Mouse (Mus musculus): ENCODE results near the gene Ifrd2.

The Ifrd2 gene

DNA sequence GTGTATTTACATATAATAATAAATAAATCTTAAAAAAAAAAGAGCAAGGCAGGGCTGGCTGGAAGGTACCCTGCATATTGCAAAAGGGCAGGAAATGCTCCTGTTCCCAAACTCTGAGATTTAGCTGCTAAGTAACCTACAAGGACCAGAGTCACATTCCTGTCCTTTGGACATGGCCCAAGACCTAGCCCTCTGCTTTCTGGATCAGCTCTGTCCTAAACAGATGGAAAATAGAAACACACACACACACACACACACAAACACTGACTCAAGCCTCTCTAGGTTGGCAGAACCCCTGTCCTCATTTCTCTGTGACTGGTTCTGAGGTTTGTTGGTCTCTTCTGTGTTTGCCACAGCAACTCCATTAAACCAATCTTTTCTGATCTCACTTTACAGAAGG, 33.5 kb downstream of the Ifrd2 start:
- DNase-seq (ENCODE audit: low spot score), result no peak

DNA sequence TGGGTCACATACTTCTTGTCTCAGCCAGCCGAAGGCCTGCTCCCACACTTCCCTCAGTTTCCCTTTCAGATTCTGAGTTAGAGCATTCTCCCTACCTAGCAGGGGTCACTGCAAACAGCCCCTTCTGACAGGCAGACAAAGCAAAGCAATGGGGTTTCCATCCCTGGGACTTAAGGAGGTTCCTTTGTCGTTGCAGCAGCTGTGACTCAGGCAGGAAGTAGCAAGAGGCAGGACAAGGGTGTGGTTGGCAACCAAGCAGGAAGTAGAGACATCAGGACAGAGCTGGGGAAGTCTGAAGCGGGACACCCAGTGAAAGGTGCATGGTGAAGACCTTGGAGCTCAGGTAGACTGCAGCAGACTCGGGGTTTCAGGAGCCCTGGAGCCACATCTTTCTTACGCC, 37.1 kb downstream of the Ifrd2 start:
- no peak for DNase-seq (ENCODE audit: low spot score)

DNA sequence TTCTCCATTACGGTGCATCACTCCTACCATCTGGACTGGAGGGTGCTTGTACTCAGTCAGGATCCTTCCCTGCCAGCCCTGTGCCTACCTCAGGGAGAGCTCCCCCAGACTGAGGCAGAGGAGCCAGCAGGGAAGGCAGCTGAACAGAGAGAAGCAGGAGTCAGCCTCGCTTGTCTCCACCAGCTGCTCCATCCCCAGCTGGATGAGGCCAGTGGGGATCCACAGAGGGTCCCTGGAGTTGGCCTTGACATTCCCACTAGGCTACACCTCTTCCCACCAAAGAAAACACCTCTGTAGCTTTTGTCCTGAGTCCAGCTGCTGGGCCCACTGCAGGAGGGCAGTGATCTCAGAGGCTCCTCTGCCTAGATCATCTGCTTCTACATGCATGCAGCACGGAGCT, 37.5 kb downstream of the Ifrd2 start:
- DNase-seq (ENCODE audit: low spot score), result no peak

DNA sequence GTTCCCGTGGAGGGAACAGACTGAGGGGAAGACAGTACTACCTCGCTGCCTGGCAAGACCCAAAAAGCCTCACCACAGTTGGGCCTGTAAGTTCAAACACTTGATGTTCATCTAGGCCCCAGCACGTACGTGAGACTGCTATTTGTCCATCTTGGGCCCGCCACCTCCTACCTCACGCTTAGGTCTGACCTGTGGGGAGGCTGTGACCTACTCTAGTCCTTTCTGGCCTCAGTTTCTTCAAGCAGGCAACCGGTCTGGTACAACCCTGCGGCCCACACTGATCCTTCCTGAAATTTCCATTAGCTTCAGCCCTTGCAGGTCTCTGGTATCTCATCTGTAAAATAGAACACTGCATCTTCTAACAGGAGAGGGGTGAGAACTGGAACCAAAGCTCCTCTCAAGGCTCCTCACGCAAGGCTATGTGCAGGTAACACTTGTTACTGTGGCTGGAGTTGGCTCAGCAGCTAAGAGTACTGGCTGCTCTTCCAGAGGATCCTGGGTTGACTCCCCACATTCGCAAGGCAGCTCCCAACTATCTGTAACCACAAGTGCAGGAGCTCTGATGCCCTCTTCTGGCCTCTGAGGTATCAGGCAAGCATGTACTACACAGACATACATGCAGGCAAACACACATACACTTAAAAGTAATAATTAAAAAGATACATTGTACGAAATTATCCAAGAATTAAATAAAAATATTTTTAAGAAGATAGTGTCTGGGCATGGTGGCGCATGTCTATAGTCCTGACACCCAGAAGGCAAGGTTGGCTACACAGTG, 38.1 kb downstream of the Ifrd2 start:
- no peak for DNase-seq (ENCODE audit: low spot score)

DNA sequence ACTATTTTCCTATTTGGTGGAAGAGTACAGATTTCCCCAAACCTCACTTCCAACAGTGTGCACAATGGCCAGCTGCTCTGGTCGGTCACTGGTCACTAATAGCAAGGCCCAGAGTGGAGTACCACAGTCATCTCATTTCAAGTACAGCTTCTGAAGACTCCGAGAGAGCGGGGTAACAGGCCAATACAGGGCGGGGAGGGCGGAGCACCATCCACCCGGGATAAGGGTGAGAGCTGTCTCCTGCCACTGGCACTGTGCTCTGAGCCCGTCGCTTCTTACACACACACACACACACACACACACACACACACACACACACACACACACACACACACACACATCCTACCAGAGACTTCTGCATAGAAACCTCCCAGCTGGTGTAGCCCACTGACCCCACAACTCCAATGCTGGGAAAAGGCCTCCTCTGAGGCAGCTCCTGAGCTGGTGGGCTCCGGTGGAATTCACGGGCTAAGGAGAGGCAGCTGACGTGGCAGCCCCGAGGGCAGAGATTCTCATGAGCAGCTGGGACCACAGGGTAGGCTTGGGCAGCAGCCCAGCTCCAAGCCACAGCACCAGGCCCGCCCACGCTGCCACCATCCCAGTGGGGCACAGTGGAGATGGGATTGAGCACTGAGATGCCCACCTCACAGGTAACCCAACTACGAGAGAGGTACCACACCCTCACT, 38.9 kb downstream of the Ifrd2 start:
- no peak for DNase-seq (ENCODE audit: low spot score)

DNA sequence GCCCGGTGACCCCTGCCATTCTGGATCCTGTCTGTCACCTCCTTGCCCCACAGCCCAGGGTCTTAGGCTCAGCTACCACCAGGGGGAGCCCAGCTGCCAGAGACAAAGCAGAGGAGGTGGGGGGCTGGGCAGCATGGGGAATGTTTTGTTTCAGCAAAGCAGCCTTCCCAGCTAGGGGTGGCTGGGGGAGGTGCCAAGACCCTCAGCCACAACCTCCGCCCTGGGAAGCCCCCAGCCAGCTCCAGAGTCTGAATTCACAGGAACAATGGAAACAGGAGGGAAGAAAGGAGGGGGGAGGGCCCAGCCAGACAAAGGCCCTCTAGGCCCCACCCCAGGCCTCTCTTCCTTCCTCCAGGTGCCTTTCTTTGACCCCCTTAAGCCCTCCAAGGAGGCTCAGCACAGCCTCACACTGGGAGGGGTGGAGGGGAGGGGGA, 39.4 kb downstream of the Ifrd2 start:
- no peak for DNase-seq (ENCODE audit: low spot score)

DNA sequence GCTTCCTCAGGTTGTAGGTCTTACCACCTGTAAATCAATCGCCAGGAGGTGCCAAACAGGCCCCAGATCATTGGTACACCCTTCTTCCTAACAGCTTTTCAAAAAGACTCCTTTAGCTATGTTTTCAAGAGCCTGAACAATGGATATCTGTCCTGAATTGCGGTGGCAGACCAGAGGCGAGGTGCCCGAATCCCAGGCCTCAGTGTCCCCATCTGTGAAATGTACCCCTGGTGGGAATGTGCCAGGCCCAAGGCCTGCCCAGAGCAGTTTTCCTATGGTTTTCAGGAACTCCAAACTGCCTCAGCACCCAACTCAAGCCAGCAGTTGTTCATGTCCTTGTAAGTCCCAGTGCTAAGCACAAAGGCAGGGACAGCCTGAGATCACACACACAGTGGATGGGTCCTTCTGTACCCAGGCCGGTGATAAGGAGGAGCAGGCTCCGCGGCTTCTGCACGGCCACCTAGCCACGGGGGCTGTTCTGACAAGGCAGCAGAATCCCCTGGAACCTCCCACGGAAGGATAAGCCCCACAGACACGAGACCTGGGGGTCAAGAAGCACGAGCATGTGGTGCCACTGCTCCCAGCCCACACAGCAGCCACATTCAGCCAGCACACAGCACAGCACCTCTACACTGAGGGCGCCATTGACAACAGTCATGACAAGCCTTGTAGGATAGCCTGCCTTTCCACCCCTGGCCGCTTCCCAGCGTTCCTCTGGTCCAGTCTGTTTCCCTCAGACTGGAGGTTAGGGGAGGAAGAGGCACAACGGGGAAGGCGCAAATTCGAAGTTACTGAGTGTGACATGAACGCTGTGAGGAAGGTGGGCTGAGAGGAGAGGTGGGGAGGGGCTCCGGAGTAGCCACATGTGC, 40.2 kb downstream of the Ifrd2 start:
- DNase-seq (ENCODE audit: low spot score), result no peak

DNA sequence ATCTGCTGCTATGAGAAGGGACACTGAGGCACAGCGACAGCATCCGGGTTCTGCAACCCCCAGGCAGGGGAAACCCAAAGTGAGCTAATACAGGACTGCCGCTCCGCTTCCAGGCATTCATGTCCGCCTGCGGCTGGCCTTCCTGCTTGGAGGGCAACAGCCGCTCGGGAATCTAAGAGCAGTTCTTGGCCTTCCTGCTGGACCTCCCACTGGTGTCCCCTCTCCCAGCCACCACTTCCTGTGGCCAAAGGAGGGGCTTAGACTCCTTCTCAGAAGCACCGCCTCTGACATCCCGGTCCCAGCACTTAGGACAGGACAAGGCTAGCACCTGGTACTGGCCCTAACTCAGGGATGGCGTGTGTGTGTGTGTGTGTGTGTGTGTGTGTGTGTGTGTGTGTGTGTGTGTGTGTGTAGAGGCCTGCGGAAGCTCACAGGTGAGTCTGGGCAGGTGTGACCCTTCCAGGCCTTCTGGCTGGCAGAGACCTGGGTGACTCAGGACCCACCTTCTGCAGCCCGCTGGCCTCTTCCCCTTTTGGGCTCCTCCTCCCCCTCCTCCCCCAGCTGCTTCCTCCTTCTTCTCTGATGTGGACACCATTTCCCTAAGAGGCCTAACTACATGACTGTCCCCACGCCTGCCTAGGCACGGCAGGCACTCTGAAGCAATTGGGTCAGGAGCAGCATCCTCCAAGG, 41.4 kb downstream of the Ifrd2 start:
- no peak for DNase-seq (ENCODE audit: low spot score)

DNA sequence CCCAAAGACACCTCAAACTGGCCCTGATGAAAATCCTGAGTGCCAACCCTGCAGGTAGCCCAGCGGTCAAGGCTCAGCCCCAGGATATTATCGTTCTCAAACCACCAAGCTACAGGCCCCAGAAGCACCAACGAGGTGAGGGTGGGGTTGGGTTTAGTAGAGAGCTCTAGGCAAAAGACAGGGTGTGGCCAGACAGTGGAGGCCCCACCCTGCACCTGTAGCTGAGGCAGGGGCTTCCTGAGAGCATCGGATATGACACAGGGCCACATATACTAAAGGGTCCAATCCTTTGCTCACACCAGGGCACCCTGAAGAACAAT, 41.9 kb downstream of the Ifrd2 start:
- DNase-seq (ENCODE audit: low spot score), result no peak

DNA sequence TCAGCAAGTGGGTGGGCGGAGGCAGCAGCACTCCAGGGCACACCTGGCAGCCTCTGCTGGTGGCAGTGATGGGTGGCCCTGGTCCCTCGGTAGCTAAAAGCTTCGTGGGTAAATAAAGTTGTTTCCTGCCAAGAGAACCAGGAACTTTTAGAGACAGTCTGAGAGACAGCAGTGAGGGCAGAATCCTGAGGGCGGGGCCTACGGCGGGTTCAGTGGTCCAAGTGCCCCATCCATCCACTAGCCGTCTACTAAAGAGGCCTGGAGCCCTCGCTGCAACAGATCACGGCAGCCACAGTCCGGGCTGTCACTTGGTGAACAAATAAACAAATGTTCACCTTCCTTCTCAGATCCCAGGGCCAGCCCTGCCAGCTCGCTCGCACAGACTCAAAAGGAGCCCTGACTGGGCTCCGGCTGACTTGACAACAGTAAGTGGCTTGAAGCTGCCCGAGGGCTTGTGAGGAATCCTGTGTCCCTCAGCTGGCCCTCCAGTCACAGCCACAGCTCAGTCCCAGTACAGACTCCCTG, 42.5 kb downstream of the Ifrd2 start:
- no peak for DNase-seq (ENCODE audit: low spot score)

DNA sequence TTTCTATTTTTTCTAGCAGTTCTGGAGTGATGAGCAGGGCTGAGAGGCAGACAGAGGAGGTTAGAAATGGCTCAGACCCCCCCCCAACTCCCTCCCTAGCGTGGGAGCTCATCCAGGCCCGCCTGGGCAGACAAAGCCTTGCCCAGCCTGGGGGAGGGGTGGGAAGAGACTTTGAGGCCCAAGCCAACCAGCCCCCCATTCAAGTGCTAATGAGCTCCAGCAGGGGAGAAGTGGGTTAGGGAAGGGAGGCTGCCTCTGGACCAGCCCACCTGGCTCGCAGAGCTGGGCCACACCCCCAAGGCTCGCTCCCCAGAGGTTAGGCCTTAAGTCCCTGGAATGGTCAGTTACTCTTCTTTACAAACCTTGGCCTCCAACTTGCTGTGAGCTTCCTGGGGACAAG, 43.1 kb downstream of the Ifrd2 start:
- no peak for DNase-seq (ENCODE audit: low spot score)

DNA sequence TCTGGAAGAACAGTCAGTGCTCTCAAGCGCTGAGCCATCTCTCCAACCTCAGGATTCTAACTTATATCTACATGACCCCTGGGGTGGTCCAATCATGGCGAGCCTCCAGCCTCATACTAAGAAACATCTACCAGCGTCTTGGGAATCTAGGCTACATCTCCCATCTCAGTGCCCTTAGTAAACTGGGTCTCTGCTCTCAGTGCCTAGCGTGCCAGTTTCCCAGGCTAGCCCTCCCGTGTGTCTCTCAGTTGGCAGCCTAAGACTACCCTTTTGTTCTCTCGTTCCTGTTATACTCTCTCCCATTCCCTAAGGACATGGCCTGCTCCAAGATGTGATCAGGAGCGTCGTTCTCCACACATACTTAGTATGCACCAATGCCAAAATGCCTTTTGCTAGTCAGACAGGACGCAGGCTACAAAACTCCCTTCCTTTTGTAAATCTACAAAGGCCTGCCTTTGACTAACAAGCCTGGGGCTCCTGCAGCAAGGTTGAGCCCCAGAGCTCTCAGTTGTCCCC, 43.9 kb downstream of the Ifrd2 start:
- DNase-seq (ENCODE audit: low spot score), result no peak

DNA sequence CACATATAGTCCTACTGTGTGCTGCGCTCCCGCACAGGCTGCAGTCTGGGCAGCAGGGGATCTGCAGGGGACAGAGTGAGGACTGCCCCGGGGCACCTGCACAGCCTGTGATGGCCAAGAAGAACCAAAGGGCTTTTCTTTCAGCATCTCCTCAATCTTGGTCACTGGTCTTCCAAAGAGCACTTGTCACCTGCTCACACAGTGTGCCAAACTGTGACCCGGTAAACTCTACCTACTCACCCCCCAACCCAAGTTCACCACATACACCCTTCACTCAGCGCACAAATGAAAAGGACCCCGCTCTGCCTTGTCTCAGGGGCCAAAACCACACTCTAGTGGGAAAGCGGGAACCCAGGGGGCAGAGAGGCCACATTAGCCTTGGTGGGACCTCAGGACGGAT, 44.4 kb downstream of the Ifrd2 start:
- DNase-seq (ENCODE audit: low spot score), result no peak

DNA sequence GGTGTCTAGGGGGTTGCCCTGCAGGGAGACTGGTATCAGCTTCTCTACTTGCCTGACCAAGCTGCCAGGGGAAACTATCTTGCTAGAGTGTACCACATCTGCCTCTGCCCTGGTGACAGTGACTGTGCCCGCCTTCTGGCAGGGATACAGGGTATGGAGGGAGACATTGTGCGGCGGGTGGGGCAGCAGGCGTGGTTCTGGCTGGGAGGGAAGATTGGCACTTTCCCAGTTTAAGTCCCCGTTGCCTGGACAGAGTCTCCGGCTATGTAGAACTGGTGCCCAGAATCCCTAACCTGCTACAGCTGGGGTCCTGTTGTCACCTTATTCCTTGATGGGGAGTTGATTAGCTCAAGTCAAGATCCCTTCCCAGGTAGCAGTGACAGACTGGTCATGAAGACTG, 45.0 kb downstream of the Ifrd2 start:
- DNase-seq (ENCODE audit: low spot score), result peak; percentile 59

DNA sequence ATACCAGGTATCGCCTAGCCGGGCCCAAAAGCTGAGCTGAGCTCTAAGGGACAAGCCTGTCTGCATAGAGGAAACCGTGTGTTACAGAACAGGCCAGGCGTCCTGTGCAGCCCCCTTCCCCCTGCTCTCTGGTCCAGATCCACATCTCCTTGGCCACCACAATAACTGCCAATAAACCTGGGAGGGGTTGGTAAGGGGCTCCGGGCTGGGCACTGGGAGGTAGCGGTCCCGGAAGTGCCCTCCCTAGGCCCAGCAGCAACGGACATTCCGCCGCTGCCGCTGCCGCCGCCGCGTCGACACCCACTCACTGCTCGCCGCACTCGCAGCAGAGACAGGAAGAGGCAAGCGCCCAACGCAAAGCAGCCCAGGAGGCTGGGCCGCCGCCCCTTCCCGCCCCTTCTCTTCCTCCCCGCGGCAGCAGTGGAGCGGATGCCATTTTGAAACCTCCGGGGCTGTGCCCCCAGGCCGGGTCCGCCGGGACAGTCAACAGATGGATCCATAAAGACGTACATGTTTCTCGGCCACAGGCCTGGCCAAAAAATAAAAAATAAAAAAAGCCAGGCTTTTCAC, 45.7 kb downstream of the Ifrd2 start:
- peak; percentile 77 for DNase-seq (ENCODE audit: low spot score)

DNA sequence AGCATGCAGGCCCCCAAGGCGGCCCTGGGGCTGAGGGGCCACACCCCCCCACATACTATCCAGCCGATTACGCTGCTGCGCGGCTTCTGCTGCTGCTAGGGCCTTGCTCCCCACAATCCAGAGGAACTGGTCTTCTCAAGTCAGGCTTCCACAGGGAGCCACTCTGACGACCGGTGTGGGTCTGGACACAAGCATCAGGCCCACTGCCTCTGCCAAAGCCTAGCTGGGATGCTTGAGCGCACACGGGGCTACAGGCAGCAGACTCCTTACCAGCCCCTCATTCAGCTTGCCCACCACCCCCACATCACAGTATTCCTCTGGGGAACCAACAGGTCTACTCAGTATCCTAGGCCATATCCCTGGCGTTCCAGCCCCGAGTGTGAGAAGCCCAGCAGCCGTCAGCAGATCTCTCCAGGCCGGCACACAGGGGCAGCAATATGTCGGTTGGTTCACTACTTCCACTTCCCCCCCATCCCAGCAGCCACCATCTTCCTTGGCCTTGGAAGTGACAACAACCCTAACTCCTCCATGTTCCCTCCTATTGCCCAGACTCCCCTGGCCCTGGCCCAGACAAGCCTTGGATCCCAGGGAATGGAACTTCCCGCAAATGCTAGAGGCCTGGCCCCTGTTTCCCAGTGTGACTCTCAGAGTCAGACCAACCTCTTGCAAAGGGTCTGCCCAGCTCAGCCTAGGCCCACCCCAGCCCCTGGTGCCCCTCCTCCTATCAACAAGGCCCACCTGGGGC, 46.4 kb downstream of the Ifrd2 start:
- DNase-seq (ENCODE audit: low spot score), result no peak

DNA sequence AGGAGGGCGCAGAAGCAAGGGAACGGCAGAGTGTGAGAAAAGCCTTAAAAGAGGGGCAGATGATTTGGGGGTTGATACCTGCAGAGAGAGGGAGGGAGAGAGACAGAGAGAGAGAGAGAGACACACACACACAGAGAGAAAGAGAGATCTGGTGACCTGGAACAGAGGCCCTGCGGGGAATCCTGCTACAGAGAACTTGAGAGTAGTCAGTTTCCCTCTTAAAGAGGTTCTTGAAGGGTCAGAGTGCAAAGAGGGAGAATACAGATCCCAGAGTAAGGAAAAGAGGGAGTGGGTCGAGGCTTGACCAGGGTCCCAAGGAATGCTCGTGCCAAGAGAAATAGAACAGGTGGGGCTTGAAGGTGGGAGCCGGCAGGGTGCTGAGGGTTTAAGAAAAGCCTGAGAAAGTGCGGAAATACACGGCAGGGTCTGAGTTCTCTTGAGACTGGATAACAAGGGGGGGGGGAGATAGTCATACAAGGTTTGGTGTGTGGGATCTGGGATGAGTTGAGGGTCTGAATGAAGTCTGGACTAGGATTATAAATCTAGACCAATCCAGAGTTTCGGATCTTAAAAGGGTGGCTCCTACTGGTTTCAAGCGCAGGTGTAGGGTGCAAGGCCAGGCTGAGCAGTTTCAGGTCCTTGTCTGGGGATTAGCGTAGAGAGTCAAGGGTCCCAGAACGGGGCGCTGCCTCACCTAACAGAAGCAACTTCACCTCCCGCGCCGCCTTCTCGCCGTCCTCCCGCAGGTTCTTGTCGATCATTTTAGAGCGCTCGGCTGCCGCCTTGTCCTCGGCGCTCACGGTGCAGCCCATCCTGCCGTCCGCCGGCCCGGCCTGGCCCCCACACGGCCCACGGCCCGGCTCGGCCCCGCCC, 47.2 kb downstream of the Ifrd2 start:
- DNase-seq (ENCODE audit: low spot score), result no peak

DNA sequence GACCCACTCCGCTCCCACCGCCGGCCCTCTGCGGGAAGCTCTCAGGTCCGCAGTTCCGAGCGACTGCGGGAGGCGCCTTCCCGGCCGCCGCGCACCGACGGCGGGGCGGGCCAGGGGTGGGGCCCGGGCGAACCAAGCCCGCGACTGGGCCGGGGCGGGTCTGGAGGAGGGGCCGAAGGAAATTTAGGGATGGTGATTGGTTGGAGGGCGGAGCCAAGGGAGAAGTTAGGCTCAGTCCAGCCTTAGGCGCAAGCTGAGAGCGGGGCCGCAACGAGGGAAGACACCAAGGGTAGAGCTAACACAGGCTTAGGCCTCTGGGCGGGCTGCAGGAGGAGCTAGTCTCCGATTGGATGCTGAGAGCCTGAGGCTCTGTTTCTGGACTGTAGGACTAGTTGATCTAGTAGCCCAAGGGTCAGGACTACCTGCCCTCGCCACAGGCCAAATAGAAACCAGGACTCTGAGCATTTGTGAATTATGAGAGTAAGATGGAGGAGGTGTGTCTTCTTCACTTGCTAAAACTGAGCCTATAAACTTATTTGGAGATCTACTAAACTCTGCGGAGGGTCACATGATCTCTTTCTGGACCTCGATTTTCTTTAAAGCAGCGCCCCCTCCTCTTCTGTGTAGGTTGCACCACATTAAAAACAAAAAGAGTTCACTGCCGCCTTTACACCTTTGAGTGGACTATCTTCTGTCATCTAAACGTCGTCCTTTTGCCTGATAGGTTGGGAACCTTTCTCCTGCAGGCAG, 48.0 kb downstream of the Ifrd2 start, which contains the start of gene Gnai2:
Gnai2 (minus strand) TSS at position 89 of the 750 bp plus-strand sequence.
- DNase-seq (ENCODE audit: low spot score), result peak; percentile 96

DNA sequence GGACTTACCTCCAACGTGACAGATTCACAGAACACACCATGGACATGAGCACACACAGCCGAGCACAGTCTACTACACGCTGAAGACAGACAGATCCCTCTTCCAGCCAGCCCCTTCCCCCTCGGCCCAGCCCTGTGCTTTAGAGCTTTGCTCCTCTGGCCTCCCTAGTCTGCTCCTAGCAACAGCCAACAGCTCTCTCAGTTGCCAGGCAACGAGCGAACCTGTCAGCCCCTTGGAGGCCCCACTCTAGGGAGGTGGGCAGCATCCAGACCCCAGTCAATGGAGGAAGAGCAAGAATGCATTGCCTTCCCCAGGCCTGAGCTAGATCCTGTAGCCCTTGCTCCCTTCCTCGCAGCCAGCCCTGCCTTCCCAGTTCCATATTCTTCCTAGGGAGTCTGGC, 49.6 kb downstream of the Ifrd2 start:
- no peak for DNase-seq (ENCODE audit: low spot score)
